Mouse (Mus musculus): ENCODE measurements around the gene Sf3a2. TPM values are rescaled to one million over a fixed set of nuclear protein-coding genes. Genes with fewer than 3 reads are reported as not detected.
"Not testable (repeated sequence)": the region's sequence is repeated elsewhere in the genome, so short reads cannot be mapped to it uniquely, and the experiment has no call there.

The Sf3a2 gene
- polyA plus RNA-seq, 1 experiment from 2014 or later = 108 TPM

GRCm38 (mm10) chr10:80808985-80809632, 11.1 kb downstream of the Sf3a2 start:
- peak; percentile 46 for DNase-seq (ENCODE audit: low spot score)
- H3K9me3 ChIP-seq (replicated peaks) = no peaks in the 10 kb centered on the region
- WGBS = 6% methylated on average over 18 of the region's 18 CpGs
- peaks cover 55% of the 10 kb centered on the region for H3K4me1 ChIP-seq
- H3K27me3 ChIP-seq (ENCODE audit: low read depth, poor library complexity, severe bottlenecking) = peaks cover 87% of the 10 kb centered on the region
- H3K27ac ChIP-seq (replicated peaks) = peak overlapping the region; percentile 65
- peak overlapping the region; percentile 67 for H3K4me3 ChIP-seq
- H3K36me3 ChIP-seq = peaks cover 17% of the 10 kb centered on the region

GRCm38 (mm10) chr10:80810084-80810483, 12.1 kb downstream of the Sf3a2 start:
- WGBS = 4% methylated on average over 20 of the region's 20 CpGs
- Histone ChIP-seq H3K27me3 (ENCODE audit: low read depth, poor library complexity, severe bottlenecking) (peaks cover 84% of the 10 kb centered on the region), H3K27ac (replicated peaks) (0 out of 2 replicates have a peak overlapping the region, but pooled peaks have one; percentile 23), H3K36me3 (peaks cover 7% of the 10 kb centered on the region), H3K4me1 (peaks cover 50% of the 10 kb centered on the region), H3K9me3 (replicated peaks) (no peaks in the 10 kb centered on the region), H3K4me3 (peak overlapping the region; percentile 36)
- DNase-seq (ENCODE audit: low spot score) = no peak

- H3K9me3 ChIP-seq (replicated peaks) = no peaks in the 10 kb centered on the region
- no peak for DNase-seq (ENCODE audit: low spot score)
- H3K27me3 ChIP-seq (ENCODE audit: low read depth, poor library complexity, severe bottlenecking) = peaks cover 60% of the 10 kb centered on the region
- H3K4me3 ChIP-seq = no peak overlapping the region
- no peaks in the 10 kb centered on the region for H3K36me3 ChIP-seq
- WGBS = 64% methylated on average over 5 of the region's 5 CpGs
- no peak overlapping the region for H3K27ac ChIP-seq (replicated peaks)
- peaks cover 28% of the 10 kb centered on the region for H3K4me1 ChIP-seq
Observed at GRCm38 (mm10) chr10:80812391-80813041, 14.5 kb downstream of the Sf3a2 start.

DNA sequence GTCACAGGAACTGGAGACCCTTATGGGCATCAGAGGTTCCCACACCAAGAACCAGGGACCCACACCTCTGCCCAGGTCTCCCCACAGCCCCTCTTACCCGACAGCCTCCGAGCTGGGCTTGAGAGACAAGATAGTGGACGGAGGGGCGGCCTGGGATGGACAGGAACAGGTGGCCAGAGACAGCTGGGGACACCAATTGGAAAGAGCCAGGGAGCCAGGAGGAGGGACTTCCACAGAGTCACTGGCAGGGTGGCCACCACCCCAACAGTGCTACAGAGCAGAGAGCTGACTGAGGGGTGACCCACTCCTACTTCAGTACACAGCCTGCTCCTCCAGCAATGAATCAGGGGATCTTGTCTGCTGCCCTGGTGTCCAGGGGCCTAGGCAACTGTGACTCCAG, 15.4 kb downstream of the Sf3a2 start, which contains the start of gene Jsrp1:
Gene Jsrp1, minus strand, starts transcription at position 133 of the 400 bp plus-strand sequence.
- H3K4me1 ChIP-seq = peaks cover 19% of the 10 kb centered on the region
- no peaks in the 10 kb centered on the region for H3K36me3 ChIP-seq
- DNase-seq (ENCODE audit: low spot score) = no peak
- H3K9me3 ChIP-seq (replicated peaks) = no peaks in the 10 kb centered on the region
- peaks cover 52% of the 10 kb centered on the region for H3K27me3 ChIP-seq (ENCODE audit: low read depth, poor library complexity, severe bottlenecking)
- 76% methylated on average over 4 of the region's 4 CpGs for WGBS
- no peak within 1 kb of the TSS for H3K27ac ChIP-seq (replicated peaks)
- H3K4me3 ChIP-seq = no peak within 1 kb of the TSS

GRCm38 (mm10) chr10:80814800-80815199, 16.8 kb downstream of the Sf3a2 start:
- Histone ChIP-seq H3K36me3 (no peaks in the 10 kb centered on the region), H3K9me3 (replicated peaks) (no peaks in the 10 kb centered on the region), H3K27me3 (ENCODE audit: low read depth, poor library complexity, severe bottlenecking) (peaks cover 38% of the 10 kb centered on the region), H3K27ac (replicated peaks) (no peak overlapping the region), H3K4me1 (peaks cover 8% of the 10 kb centered on the region), H3K4me3 (no peak overlapping the region)
- WGBS = 73% methylated on average over 7 of the region's 7 CpGs
- no peak for DNase-seq (ENCODE audit: low spot score)

DNA sequence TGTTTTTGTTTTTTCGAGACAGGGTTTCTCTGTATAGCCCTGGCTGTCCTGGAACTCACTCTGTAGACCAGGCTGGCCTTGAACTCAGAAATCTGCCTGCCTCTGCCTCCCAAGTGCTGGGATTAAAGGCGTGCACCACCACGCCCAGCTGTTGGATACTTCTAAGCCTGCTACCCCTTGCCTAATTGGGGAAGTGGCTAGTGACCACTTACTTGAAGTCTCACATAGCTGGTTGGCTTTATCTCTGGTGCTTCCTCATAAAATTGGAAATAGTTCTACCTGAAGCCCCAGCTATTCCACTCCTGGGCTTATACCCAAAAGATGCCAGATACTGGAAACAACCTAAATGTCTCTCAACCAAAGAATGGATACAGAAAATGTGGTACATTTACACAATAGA, 18.3 kb downstream of the Sf3a2 start:
- H3K9me3 ChIP-seq (replicated peaks); H3K4me1 ChIP-seq; DNase-seq (ENCODE audit: low spot score); H3K27ac ChIP-seq (replicated peaks); H3K36me3 ChIP-seq; H3K4me3 ChIP-seq: not testable (repeated sequence)
- H3K27me3 ChIP-seq (ENCODE audit: low read depth, poor library complexity, severe bottlenecking) = peaks cover 23% of the 10 kb centered on the region
- WGBS = 84% methylated on average over 3 of the region's 3 CpGs

DNA sequence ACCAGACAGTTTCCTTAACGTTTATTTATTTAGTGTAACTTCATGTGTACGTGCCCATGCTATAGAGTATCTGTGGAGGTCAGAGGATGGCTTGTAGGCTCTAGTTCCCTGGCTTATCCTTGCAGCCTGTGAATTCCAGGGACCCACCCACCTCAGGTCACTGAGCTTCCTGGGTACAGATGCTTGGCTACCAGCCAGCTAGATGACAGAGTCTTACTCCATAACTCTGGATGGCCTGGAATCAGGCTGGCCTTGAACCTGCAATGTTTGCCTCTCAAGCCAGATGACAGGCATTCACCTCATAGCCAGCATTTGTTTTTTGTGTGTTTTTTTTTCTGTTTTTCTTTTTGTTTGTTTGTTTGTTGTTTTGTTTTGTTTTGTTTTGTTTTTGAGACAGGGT, 19.2 kb downstream of the Sf3a2 start:
- H3K9me3 ChIP-seq (replicated peaks) = no peaks in the 10 kb centered on the region
- H3K36me3 ChIP-seq = no peaks in the 10 kb centered on the region
- H3K27ac ChIP-seq (replicated peaks) = no peak overlapping the region
- H3K27me3 ChIP-seq (ENCODE audit: low read depth, poor library complexity, severe bottlenecking) = peaks cover 14% of the 10 kb centered on the region
- 71% methylated on average over 2 of the region's 2 CpGs for WGBS
- H3K4me1 ChIP-seq = no peaks in the 10 kb centered on the region
- no peak overlapping the region for H3K4me3 ChIP-seq
- DNase-seq (ENCODE audit: low spot score) = no peak

- not testable (repeated sequence) for H3K9me3 ChIP-seq (replicated peaks); H3K4me1 ChIP-seq; H3K27me3 ChIP-seq (ENCODE audit: low read depth, poor library complexity, severe bottlenecking); H3K36me3 ChIP-seq; H3K27ac ChIP-seq (replicated peaks); DNase-seq (ENCODE audit: low spot score); H3K4me3 ChIP-seq
- WGBS = 82% methylated on average over 7 of the region's 7 CpGs
Observed at GRCm38 (mm10) chr10:80817955-80818354, 20.0 kb downstream of the Sf3a2 start.

- no peak for DNase-seq (ENCODE audit: low spot score)
- Histone ChIP-seq H3K4me1 (no peaks in the 10 kb centered on the region), H3K27ac (replicated peaks) (no peak overlapping the region), H3K9me3 (replicated peaks) (no peaks in the 10 kb centered on the region), H3K27me3 (ENCODE audit: low read depth, poor library complexity, severe bottlenecking) (no peaks in the 10 kb centered on the region), H3K4me3 (no peak overlapping the region), H3K36me3 (no peaks in the 10 kb centered on the region)
- WGBS = 61% methylated on average over 6 of the region's 6 CpGs
Observed at GRCm38 (mm10) chr10:80818599-80819281, 20.7 kb downstream of the Sf3a2 start.

- no peaks in the 10 kb centered on the region for H3K9me3 ChIP-seq (replicated peaks)
- H3K4me1 ChIP-seq = no peaks in the 10 kb centered on the region
- H3K27ac ChIP-seq (replicated peaks) = no peak overlapping the region
- 54% methylated on average over 3 of the region's 3 CpGs for WGBS
- no peak overlapping the region for H3K4me3 ChIP-seq
- H3K36me3 ChIP-seq = no peaks in the 10 kb centered on the region
- no peak for DNase-seq (ENCODE audit: low spot score)
- H3K27me3 ChIP-seq (ENCODE audit: low read depth, poor library complexity, severe bottlenecking) = no peaks in the 10 kb centered on the region
Observed at GRCm38 (mm10) chr10:80819406-80819805, 21.4 kb downstream of the Sf3a2 start.

DNA sequence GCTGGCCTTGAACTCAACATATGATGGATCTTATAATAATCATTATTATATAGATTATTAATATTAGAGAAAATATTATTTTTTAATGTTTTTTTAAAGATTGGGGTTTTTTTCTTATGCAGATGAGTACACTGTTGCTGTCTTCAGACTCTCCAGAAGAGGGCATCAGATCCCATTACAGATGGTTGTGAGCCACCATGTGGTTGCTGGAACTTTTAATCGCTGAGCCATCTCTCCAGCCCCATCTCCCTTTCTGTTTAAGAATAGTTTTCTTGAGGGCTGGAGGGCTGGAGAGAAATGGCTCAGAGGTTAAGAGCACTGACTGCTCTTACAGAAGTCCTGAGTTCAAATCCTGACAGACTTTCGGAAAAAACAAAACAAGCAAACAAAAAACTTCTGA, 24.0 kb downstream of the Sf3a2 start:
- H3K9me3 ChIP-seq (replicated peaks) = no peaks in the 10 kb centered on the region
- WGBS = 33% methylated on average over 2 of the region's 2 CpGs
- H3K4me3 ChIP-seq = no peak overlapping the region
- peaks cover 7% of the 10 kb centered on the region; the same call in 1 of the 2 replicates for H3K4me1 ChIP-seq
- no peak overlapping the region for H3K27ac ChIP-seq (replicated peaks)
- no peaks in the 10 kb centered on the region for H3K27me3 ChIP-seq (ENCODE audit: low read depth, poor library complexity, severe bottlenecking)
- H3K36me3 ChIP-seq = no peaks in the 10 kb centered on the region
- DNase-seq (ENCODE audit: low spot score) = no peak

DNA sequence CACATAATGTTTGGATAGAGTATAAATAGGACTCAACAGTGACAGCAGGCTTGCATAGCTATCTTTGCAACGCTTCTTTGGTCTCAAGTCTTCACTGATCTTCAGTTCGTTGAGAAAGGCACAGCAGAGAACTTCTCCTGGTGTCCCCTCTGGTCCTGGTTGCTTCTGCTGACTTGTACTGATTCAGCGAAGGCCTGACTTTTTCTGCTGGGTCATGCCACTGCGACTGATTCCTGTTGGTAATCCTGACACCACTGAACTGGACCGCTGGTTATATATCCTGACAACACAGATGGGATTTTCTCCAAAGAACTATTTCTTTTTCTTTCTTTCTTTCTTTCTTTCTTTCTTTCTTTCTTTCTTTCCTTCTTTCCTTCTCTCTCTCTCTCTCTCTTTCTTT, 24.5 kb downstream of the Sf3a2 start:
- no peaks in the 10 kb centered on the region for H3K36me3 ChIP-seq
- no peak overlapping the region for H3K27ac ChIP-seq (replicated peaks)
- no peaks in the 10 kb centered on the region for H3K9me3 ChIP-seq (replicated peaks)
- no peak for DNase-seq (ENCODE audit: low spot score)
- no peaks in the 10 kb centered on the region for H3K27me3 ChIP-seq (ENCODE audit: low read depth, poor library complexity, severe bottlenecking)
- no peak overlapping the region for H3K4me3 ChIP-seq
- 94% methylated on average over 5 of the region's 5 CpGs for WGBS
- peaks cover 10% of the 10 kb centered on the region for H3K4me1 ChIP-seq

DNA sequence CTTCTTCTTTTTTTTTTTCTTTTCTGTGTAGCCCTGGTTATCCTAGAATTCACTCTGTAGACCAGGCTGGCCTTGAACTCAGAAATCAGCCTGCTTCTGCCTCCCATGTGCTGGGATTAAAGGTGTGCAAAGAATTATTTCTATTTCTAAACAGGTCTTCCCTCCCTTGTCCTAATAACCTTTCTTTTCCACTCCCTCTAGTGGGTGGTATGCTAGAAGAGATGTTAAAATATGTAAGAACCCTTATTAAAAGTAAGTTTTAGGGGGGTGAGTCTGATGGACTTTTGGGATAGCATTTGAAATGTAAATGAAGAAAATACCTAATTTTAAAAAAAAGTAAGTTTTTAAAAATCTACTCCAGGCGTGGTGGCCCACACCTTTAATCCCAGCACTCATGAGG, 25.3 kb downstream of the Sf3a2 start:
- 91% methylated on average over 1 of the region's 1 CpGs for WGBS
- no peak for DNase-seq (ENCODE audit: low spot score)
- Histone ChIP-seq H3K4me1 (peaks cover 18% of the 10 kb centered on the region), H3K9me3 (replicated peaks) (no peaks in the 10 kb centered on the region), H3K36me3 (peaks cover 8% of the 10 kb centered on the region), H3K4me3 (no peak overlapping the region), H3K27ac (replicated peaks) (no peak overlapping the region), H3K27me3 (ENCODE audit: low read depth, poor library complexity, severe bottlenecking) (no peaks in the 10 kb centered on the region)

Data from midbrain, embryonic 10.5 days (tissue).